9 mouse cellular contexts compared by ENCODE assay signal in genomic region chr11:95507041-95507716, GRCm38 (mm10). TPM values are rescaled to one million over a fixed set of nuclear protein-coding genes. Genes with fewer than 3 reads are reported as not detected.
DNase-seq lines count a peak whose midpoint lies in the region; ATAC-seq and TF ChIP-seq lines count a peak whose summit lies in the region.
"Had no signal": no experiment of that assay in that cellular context is flagged by ENCODE, and none has a peak within 500 bp of the region (broad histone marks: within the 10 kb centered on the region; RNA-seq: fewer than 3 reads in every experiment).

No protein-coding gene starts in this region.

- H3K9ac ChIP-seq in heart, postnatal 0 days (replicated peaks; ENCODE audit: low read depth, low read length) = no peak overlapping the region
- H3K9ac ChIP-seq in neural tube, embryonic 15.5 days (replicated peaks) = no peak overlapping the region

- H3K4me2 ChIP-seq in heart, postnatal 0 days (ENCODE audit: low read depth, low read length) = no peak overlapping the region
- H3K4me2 ChIP-seq in neural tube, embryonic 15.5 days = no peak overlapping the region

- no peak for ATAC-seq in heart, postnatal 0 days (ENCODE audit: insufficient read depth, low read depth)
- no peak for ATAC-seq in neural tube, embryonic 15.5 days (ENCODE audit: low FRiP score)

- no peak overlapping the region for H3K4me3 ChIP-seq in heart, postnatal 0 days (ENCODE audit: low read depth, low read length)
- no peak overlapping the region for H3K4me3 ChIP-seq in heart, embryonic 10.5 days
- H3K4me3 ChIP-seq in neural tube, embryonic 15.5 days (replicated peaks) = no peak overlapping the region

- no peak for TF ChIP-seq EP300 in heart, postnatal 0 days (IDR thresholded peaks at IDR 0.05; ENCODE audit: low read depth)

- peaks cover 10% of the 10 kb centered on the region for H3K4me1 ChIP-seq in heart, postnatal 0 days (ENCODE audit: control insufficient read depth, insufficient read depth)
- H3K4me1 ChIP-seq in heart, embryonic 10.5 days = peaks cover 24% of the 10 kb centered on the region
- H3K4me1 ChIP-seq in neural tube, embryonic 15.5 days = no peaks in the 10 kb centered on the region

- peak; percentile 54 for TF ChIP-seq CTCF in heart, postnatal 0 days (IDR thresholded peaks at IDR 0.05; ENCODE audit: low read depth)

- 50% methylated on average over 12 of the region's 12 CpGs for WGBS in heart, postnatal 0 days
- 41% methylated on average over 12 of the region's 12 CpGs for WGBS in heart, embryonic 10.5 days
- WGBS in neural tube, embryonic 15.5 days = 50% methylated on average over 12 of the region's 12 CpGs

- no peaks in the 10 kb centered on the region for H3K36me3 ChIP-seq in heart, postnatal 0 days (replicated peaks; ENCODE audit: control insufficient read depth, insufficient read depth, low read length)
- H3K36me3 ChIP-seq in heart, embryonic 10.5 days = no peaks in the 10 kb centered on the region
- H3K36me3 ChIP-seq in neural tube, embryonic 15.5 days = no peaks in the 10 kb centered on the region

- no peaks in the 10 kb centered on the region for H3K9me3 ChIP-seq in heart, postnatal 0 days (replicated peaks; ENCODE audit: control insufficient read depth, low read length)
- H3K9me3 ChIP-seq in heart, embryonic 10.5 days = no peaks in the 10 kb centered on the region
- H3K9me3 ChIP-seq in neural tube, embryonic 15.5 days (replicated peaks) = no peaks in the 10 kb centered on the region

- peaks cover 9% of the 10 kb centered on the region for H3K27me3 ChIP-seq in heart, postnatal 0 days (ENCODE audit: control insufficient read depth, insufficient read depth, low read length)
- peaks cover 63% of the 10 kb centered on the region for H3K27me3 ChIP-seq in heart, embryonic 10.5 days (ENCODE audit: insufficient read depth, poor library complexity, severe bottlenecking)
- H3K27me3 ChIP-seq in neural tube, embryonic 15.5 days (replicated peaks) = peaks cover 16% of the 10 kb centered on the region

- H3K27ac ChIP-seq in heart, postnatal 0 days (ENCODE audit: low read depth) = no peak overlapping the region
- H3K27ac ChIP-seq in heart, embryonic 10.5 days = no peak overlapping the region
- no peak overlapping the region for H3K27ac ChIP-seq in neural tube, embryonic 15.5 days (replicated peaks)

- no peak for DNase-seq in heart, postnatal 0 days (ENCODE audit: low spot score)
- no peak for DNase-seq in heart, embryonic 10.5 days (ENCODE audit: low spot score)
- peak; percentile 11 for DNase-seq in urinary bladder, postnatal 25 days (ENCODE audit: low spot score)
- DNase-seq in urinary bladder, postnatal 10 days (ENCODE audit: low spot score) = no peak
- DNase-seq in adrenal gland, postnatal 25 days = peak; percentile 63
- DNase-seq in thymus, adult 18-20 months = no peak

RNA-seq across cellular contexts. Expression of gene Nxph3, which starts 7.2 kb away (rescaled TPM):
- not detected in 2 replicates for total RNA-seq in heart, postnatal 0 days (2014; rRNA removed; ENCODE audit: low replicate concordance)
- 0.08 and 0.14 TPM in 2 replicates for polyA plus RNA-seq in heart, postnatal 0 days (2015; fragmentation: Nextera tagmentation; extraction: Ambion mirVana)
- 0.21 and 0.77 TPM in 2 replicates for polyA plus RNA-seq in heart, embryonic 10.5 days (2016; fragmentation: Nextera tagmentation; extraction: Ambion mirVana)
- 2.0 and 2.9 TPM in 2 replicates for total RNA-seq in adrenal gland, postnatal 25 days (2021)
- polyA plus RNA-seq in neural tube, embryonic 15.5 days (2015; fragmentation: Nextera tagmentation; extraction: Ambion mirVana) = 1.8 and 2.0 TPM in 2 replicates
- total RNA-seq: megakaryocyte progenitor cell, adult 5-6 weeks; neutrophil, adult 5-6 weeks had no signal

Comparison
In these comparisons a context has a peak if more than half of its experiments do, and no peak if none do; other contexts are left out.
1. DNase-seq: peak in urinary bladder, postnatal 25 days (single experiment) and adrenal gland, postnatal 25 days (single experiment); none in heart, postnatal 0 days (single experiment), heart, embryonic 10.5 days (single experiment), urinary bladder, postnatal 10 days (single experiment) and thymus, adult 18-20 months (0 of 2).